Mouse (Mus musculus): Measurements from ENCODE around the gene Foxn2. TPM values are rescaled to one million over a fixed set of nuclear protein-coding genes. Genes with fewer than 3 reads are reported as not detected.
"Not testable (repeated sequence)": the region's sequence is repeated elsewhere in the genome, so short reads cannot be mapped to it uniquely, and the experiment has no call there.

Gene Foxn2
- total RNA-seq (2021) = 10 to 100 TPM; 11.5 to 14.3 TPM
- long read RNA-seq, experiment 1, full-length matches to known transcripts = 4 of 11 reads
- long read RNA-seq, experiment 1, partial matches to known transcripts = 5 of 11 reads
- long read RNA-seq, experiment 1, other reads (novel, unspliced or antisense) = 2 of 11 reads
- long read RNA-seq, experiment 2, full-length matches to known transcripts = 3 of 9 reads
- long read RNA-seq, experiment 2, partial matches to known transcripts = 2 of 9 reads
- long read RNA-seq, experiment 2, other reads (novel, unspliced or antisense) = 4 of 9 reads

- peak; percentile 95 for DNase-seq (ENCODE audit: low spot score)
These were observed at the start of gene Foxn2 for GRCm38 (mm10) chr17:88440285-88441000. Foxn2 (plus strand) TSS chr17:88440711.

GRCm38 (mm10) chr17:88397501-88397900 lies 43.0 kb upstream of the Foxn2 start:
- no peak for DNase-seq (ENCODE audit: low spot score)

DNA sequence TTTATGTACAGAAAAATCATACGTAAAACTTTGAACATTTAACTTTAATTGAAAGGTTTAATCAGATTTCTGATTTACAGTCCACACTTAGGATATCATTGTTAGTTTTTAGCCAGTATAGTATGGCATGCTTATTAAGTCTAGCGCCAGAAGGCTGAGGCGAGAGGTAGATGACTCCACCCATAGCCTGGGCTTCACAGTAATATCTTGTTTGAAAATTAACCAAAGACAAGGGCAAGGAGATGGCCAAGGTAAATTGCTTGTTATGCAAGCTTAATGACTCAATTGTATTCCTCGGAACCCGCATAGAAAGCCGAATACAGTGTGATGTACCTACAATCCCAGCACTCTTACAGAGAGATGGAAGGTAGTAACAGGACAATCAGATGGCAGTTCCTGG lies 42.4 kb upstream of the Foxn2 start:
- DNase-seq (ENCODE audit: low spot score) = no peak

DNA sequence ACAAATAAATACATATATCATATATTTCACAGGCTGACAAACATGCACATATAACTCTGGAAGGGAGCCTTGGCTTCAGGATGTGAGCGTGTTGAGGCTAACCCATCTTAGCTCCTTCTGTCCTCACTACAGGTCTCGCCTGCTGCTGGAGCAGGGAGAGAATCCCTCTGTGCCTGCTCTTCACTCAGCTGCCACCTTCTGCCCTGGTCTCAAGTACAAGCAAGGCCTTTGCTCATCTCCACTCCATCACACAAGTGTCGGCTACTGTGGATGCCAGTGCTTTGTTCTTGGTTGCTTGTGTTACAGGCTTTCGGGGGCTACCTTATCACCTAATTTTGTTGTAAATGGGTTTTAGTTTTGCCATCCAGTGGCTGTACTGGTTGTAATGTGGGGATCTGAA lies 41.7 kb upstream of the Foxn2 start:
- DNase-seq (ENCODE audit: low spot score) = no peak

DNA sequence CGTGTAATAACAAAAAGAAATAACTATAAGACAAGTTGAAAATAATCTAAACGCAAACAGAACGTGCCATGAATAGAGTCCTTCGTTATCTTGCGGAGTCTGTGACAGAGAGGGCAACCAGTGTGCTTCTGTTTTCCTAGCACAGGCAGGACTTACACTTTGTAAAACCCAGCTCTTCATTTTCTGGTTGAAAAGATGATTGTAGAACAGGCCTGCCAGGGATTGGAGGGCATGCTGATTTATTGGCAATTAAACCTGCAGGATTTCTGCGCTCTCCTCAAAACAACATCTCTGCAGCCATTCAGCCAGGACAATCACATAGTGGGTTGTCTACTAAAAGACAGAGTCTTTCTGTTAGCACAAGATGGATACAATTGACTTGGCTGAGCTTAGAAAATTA lies 40.4 kb upstream of the Foxn2 start:
- DNase-seq (ENCODE audit: low spot score) = no peak

DNA sequence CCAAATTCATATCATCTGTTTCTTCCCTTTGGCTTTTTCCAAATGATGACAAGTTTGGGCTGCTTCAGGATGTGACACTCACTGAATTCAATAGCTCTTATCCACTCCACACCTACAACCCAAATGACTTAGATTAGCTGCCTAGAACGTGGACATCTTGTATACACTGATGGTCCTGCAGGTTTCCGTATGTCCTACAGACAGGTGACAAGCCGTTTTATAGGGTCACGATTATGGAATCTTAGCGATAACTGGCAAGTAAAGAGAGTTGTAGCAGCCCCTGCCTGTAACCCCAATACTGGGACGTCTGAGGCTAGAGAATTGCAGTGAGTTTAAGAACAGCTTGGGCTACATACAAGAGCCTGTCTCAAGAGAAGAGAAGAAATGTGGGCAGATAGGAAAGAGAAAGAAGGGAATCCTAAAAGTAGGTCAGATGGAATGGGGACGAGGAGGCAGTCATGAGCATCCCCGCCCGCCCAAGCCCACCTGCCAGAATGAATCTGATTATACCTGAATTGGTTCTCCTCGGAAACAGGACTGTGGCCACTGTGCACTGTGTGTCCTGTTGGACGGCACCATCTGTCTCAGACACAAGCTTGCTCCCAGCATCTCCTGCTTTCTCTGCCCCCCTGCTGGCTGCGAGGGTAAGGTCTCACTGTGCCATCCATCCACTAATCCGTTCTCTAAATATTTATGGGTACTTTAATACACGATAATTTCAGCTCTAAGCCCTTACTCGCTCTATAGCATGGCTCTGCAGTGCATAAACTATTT lies 39.6 kb upstream of the Foxn2 start:
- DNase-seq (ENCODE audit: low spot score) = no peak

DNA sequence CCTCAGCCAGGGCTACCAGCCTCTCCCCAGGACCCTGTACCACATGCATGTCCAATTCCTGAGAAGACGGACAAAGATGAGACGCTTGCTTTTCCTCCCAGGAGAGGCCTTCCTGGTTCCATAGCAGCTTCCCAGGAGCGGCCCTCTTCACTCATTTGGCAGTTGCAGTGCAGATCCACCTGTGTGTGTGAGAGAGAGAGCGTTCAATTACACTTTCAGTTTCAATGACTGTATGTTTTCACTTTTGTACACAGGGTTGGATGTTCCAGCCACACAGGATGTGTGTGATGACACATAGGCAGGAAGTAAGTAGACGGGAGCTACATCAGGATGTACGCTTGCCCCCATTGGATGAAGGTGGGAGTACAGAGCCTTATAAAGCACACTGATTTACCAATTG lies 37.2 kb upstream of the Foxn2 start:
- no peak for DNase-seq (ENCODE audit: low spot score)

- DNase-seq (ENCODE audit: low spot score) = no peak
These were observed 36.0 kb upstream of the Foxn2 start for GRCm38 (mm10) chr17:88404471-88404870.

DNA sequence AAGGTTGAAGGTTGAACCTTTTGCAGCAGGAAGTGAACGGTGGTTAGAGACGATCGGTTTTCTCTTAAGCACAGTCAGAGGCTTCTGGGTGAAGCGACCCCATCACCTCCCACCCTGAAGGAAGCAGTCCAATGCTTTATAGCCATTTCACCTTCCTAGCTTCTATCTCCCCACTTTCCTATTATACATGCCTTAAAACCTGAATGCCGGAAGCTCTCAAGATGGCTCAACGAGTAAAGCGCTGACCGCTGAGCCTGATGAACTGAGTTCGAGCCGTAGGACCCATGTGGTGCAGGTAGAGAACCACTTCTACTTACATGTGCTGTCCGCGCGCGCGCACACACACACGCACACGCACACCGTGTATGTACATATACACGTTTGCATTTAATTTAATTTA lies 35.4 kb upstream of the Foxn2 start:
- no peak for DNase-seq (ENCODE audit: low spot score)

DNA sequence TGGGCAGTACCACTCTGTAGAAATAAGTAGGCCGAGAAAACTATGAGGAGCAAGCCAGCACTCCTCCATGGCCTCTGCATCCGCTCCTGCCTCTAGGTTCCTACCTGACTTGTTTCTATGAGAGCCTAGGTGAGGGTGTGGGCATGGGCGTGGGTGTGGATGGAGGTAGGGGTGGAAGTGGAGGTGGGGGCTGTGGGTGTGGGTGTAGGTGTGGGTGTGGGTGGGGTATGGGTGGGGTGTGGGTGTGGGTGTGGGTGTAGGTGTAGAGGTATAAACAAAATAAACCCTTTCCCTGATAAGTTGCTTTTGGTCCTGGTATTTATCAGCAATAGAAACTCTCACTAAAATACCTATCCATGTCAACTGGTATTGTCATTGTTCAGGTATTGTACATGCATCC lies 30.8 kb upstream of the Foxn2 start:
- no peak for DNase-seq (ENCODE audit: low spot score)

GRCm38 (mm10) chr17:88413155-88413836 lies 27.2 kb upstream of the Foxn2 start:
- DNase-seq (ENCODE audit: low spot score) = no peak

- no peak for DNase-seq (ENCODE audit: low spot score)
These were observed 20.1 kb upstream of the Foxn2 start for GRCm38 (mm10) chr17:88420426-88420825.

- peak; percentile 51 for DNase-seq (ENCODE audit: low spot score)
These were observed 19.3 kb upstream of the Foxn2 start for GRCm38 (mm10) chr17:88421246-88421645.

- no peak for DNase-seq (ENCODE audit: low spot score)
These were observed 9.8 kb upstream of the Foxn2 start for GRCm38 (mm10) chr17:88430719-88431118.

DNA sequence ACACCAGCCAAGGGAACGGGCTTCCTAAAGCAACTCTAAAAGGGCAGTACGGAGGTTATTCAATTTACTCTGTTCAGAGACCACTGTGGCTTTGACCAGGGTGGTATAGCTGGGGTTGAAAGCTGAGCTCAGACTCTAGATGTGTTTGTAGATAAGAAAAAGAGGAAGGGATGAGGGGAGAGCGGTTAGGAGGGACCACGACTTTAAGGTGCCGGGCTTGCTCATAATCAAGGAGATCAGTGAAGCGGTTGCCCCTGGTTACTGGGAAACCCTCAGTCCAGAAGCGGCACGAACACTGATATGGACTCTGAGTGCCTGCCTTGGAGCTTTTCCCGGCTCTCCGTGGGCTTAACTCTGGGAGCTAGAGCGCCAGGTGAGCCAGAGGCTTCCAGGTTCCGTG lies 9.0 kb upstream of the Foxn2 start:
- no peak for DNase-seq (ENCODE audit: low spot score)

DNA sequence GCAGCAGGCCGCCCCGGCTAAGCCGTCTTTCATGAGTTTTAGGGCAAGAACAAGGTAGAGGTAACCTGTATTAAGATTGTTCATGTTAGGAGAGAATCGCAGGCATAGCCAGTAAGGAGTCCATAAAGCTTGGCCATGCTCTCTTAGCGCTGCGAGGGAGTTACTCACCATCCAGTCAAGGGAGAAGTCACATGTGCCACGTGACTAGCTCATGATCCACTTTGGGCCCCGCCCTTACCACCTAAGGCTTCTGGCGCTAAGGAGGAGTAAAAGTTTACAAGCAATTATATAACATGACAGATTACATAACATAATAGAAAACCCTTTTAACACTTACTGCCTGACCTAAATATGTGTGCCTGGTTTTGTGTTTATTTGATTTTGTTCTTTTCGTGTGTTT lies 8.5 kb upstream of the Foxn2 start:
- no peak for DNase-seq (ENCODE audit: low spot score)

DNA sequence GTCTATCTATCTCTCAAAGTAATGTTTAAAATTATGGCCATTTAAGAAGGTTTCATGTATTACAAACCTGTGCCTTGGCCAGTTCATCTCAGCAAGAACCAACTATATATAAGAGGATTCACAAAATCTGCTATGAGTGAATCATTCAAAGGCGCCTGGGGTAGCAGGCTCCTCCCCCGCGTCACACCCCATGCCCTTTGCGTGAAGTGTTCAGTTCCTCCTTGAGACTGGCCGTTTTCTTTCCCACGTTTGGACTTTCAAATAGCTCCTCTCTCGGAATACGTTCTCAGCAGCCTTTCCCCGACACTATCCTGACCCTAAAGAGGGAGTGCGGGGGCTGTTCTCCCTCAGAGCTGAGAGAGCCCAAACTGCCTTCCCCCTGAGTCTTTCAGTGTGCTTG lies 5.2 kb upstream of the Foxn2 start:
- DNase-seq (ENCODE audit: low spot score) = no peak

DNA sequence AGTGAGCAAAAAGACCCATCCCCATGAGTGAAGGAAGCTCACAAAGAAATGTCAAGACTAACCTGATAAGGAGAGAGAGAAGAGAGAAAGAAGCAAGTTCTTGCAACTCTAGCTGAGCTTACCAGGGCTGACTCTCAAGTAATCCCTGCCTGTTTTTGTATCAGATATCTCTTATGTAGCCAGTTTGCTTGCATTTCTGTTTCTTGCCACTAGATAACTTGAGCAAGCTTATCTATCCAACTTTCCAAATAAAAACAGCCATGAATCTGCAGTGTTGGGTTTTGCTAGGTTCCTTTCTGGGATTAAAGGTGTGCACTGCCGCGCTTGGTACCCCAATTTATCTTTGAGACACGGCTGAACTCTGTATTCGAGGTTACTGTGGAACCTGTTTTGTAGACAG lies 4.2 kb upstream of the Foxn2 start:
- DNase-seq (ENCODE audit: low spot score) = no peak

DNA sequence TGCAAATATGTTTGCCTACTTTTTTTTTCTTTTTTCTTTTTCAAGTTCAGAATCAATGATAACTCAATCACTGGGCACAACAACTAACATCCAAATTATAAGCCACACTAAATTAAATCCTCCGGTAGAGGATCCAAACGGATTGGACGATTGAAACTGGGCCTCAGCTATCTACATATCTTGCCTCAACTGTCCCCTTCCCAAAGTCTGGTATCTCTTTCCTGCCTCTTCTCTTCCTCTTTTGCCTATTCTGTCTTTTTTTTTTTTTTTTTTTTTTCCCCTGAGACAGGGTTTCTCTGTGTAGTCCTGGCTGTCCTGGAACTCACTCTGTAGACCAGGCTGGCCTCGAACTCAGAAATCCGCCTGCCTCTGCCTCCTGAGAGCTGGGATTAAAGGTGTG lies 3.8 kb upstream of the Foxn2 start:
- not testable (repeated sequence) for DNase-seq (ENCODE audit: low spot score)

- DNase-seq (ENCODE audit: low spot score) = no peak
These were observed 3.1 kb upstream of the Foxn2 start for GRCm38 (mm10) chr17:88437391-88437790.

GRCm38 (mm10) chr17:88439536-88440050 lies 918 bp upstream of the Foxn2 start:
- DNase-seq (ENCODE audit: low spot score) = no peak

DNA sequence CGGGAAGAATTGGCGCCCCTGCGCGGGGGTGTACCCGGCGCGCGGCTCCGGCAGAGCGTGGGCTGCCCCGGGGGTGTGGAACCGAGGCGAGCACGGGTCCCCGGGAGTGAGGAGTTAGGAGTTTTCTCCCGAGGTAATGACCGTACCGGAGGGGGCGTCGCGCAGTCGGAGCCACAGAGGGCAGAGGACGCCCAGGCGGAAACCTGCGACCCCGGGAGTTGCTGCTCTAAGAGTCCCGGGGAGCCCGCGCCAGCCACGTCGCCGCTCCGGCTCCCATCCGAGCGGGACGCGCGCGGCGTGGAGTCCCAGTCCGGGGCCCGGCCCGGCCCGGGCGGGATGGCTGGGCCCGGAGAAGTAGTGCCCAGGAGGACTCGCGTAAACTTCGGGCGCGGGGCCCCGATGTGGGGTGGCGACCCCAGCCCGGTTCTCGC lies 505 bp downstream of the Foxn2 start:
- peak; percentile 32 for DNase-seq (ENCODE audit: low spot score)
